Mouse (Mus musculus): ENCODE data around the gene Foxn4. TPM values are rescaled to one million over a fixed set of nuclear protein-coding genes. Genes with fewer than 3 reads are reported as not detected.

The Foxn4 gene
- polyA plus RNA-seq, 1 experiment from 2014 or later, result 12.4 TPM

DNA sequence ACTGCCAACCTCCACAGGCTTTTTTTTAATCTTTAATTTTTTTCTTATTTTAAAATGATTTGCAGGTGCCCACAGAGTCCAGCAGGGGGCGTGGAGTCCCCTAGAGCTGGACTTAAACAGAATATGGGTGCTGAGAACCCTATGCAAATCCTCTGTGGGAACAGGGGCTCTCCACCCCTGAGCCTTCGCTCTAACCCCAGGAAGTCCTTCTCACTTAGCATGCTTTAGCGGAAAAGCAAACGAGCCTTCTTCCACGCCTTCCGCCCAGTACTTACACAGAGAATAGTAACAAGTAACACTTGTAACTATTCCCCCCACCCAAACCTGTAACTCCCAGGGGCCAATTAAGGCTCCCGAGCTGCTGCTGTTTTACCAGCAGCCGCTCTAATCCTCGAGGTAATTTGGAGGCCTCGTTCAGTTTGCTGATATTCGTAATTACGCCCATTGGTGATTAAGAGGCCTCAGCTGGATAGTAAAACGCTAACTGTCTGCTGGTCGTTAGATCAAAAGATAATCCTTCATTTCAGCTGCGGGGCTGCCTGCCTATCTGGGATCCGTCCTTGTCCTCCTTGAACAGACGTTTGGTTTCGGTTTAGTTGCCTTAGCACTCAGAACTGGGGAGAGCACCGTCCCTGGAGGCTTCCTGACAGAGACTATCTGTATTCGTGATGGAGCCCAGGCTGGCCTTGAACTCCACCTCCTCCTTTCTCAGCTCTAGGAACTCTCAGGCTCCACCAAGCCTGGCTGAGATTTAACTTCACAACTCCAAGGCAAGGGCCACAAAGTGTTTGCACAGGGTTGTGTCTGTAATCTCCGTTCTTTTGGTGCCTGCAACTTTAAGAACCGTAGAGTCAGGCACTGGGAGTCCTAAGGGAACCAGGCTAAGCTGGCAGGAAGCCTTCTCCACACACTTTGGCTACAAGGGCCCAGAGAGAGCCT is 23.4 kb upstream of the Foxn4 start:
- no peak for ATAC-seq (ENCODE audit: low FRiP score, low read depth)
- Histone ChIP-seq H3K4me1 (peaks cover 54% of the 10 kb centered on the region), H3K36me3 (no peaks in the 10 kb centered on the region), H3K27me3 (peaks cover 74% of the 10 kb centered on the region), H3K9me3 (no peaks in the 10 kb centered on the region), H3K4me2 (replicated peaks) (no peak overlapping the region), H3K4me3 (no peak overlapping the region), H3K27ac (replicated peaks) (peak overlapping the region; percentile 52; the same call in 1 of the 2 replicates), H3K9ac (replicated peaks) (no peak overlapping the region)
- 22% methylated on average over 22 of the region's 22 CpGs for WGBS

DNA sequence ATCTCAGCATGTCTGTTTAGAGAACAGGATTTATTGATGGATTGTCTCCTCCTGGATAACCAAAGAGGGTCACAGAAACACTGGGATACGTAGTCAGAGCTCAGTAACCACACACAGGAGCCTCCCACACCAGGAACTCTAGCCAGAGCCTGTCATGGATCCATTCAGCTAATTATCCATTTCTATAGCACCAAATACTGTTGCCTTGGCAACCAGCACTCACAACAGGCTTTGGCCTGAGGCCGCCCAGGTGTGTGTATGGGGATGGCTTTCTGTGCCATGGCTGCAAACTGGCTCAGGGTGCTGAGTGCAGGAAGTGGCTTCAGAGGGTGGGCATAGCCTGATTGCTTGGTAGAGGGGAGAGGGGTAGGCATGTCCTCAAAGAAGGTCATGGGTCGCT is 16.4 kb upstream of the Foxn4 start:
- H3K27me3 ChIP-seq, result peaks cover 87% of the 10 kb centered on the region
- WGBS, result 56% methylated on average over 3 of the region's 3 CpGs
- ATAC-seq (ENCODE audit: low FRiP score, low read depth), result peak; percentile 41; the same call in 1 of the 2 replicates

DNA sequence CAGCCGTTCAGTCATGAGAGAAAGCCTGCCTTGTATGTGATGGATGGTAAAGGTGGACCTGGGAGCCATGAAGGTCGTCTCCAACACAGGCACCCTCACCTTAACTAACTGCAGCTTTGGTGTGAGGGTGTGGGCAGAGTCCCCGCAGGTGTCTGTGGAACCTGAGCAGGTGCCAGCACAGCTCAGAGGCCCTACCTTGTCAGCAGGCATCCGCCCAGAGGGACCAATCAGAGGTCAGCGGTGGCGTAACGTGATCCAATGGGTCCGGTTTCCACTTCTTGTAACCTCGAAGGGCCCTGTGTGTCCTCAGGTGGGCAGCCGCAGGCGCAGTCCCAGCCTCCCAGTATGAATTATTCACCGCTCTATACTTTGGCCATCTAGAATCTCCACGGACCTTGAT is 15.3 kb upstream of the Foxn4 start, which contains the start of gene Myo1h:
Myo1h (plus strand) TSS at position 293 of the 400 bp plus-strand sequence.
- no peaks in the 10 kb centered on the region for H3K36me3 ChIP-seq
- H3K4me2 ChIP-seq (replicated peaks), result no peak within 1 kb of the TSS
- peaks cover 27% of the 10 kb centered on the region for H3K4me1 ChIP-seq
- no peak within 1 kb of the TSS for H3K9ac ChIP-seq (replicated peaks)
- no peak for ATAC-seq (ENCODE audit: low FRiP score, low read depth)
- WGBS, result 56% methylated on average over 13 of the region's 13 CpGs
- no peak within 1 kb of the TSS; the same call in 1 of the 2 replicates for H3K27ac ChIP-seq (replicated peaks)
- H3K9me3 ChIP-seq, result no peaks in the 10 kb centered on the region
- no peak within 1 kb of the TSS for H3K4me3 ChIP-seq
- H3K27me3 ChIP-seq, result peaks cover 89% of the 10 kb centered on the region

More for the DNA sequence above, 16.4 kb upstream of the Foxn4 start:
- peaks cover 23% of the 10 kb centered on the region for H3K4me1 ChIP-seq
- H3K36me3 ChIP-seq, result no peaks in the 10 kb centered on the region
- no peak overlapping the region for H3K4me3 ChIP-seq
- H3K9ac ChIP-seq (replicated peaks), result no peak overlapping the region
- H3K27ac ChIP-seq (replicated peaks), result no peak overlapping the region; the same call in 1 of the 2 replicates
- H3K9me3 ChIP-seq, result no peaks in the 10 kb centered on the region
- H3K4me2 ChIP-seq (replicated peaks), result no peak overlapping the region

- Histone ChIP-seq H3K36me3 (no peaks in the 10 kb centered on the region), H3K4me2 (replicated peaks) (no peak overlapping the region), H3K9me3 (no peaks in the 10 kb centered on the region), H3K27ac (replicated peaks) (no peak overlapping the region), H3K27me3 (peaks cover 89% of the 10 kb centered on the region), H3K4me3 (no peak overlapping the region), H3K9ac (replicated peaks) (no peak overlapping the region), H3K4me1 (peaks cover 26% of the 10 kb centered on the region)
- WGBS, result 84% methylated on average over 5 of the region's 5 CpGs
- ATAC-seq (ENCODE audit: low FRiP score, low read depth), result no peak
These were observed 14.8 kb upstream of the Foxn4 start for GRCm38 (mm10) chr5:114288396-114288795.

DNA sequence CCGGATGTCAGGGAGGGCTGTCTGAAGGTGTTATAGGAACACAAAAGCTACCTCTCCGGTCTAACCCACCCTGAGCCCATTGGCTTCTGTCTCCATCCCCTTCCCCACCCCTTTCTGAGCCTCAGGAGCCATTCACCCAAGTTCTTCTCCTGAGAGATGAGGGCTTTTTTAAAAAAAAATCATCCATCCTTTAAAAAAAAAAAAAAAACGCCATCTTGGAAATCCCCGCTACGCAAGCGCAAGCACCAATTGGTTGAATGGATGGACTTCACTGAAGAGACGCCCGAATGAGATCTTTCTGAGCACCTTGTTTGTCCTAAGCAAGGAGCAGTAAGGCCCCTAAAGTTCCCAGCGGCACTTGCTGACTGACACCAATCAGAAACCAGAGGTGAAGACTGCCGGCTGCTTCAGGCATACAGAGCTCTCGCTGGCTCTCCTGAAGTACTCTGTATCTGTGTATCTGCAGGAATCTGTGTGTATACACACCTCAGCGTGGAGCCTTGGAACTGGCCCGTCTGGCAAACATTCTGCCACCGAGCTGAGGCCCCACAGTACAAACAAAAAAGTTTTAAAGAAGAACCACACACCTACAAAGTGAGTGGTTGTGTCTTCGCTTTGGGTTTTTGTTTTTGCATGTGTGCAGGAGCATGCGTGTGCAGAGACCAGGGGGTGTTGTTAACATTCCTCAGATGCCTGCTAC is 13.4 kb upstream of the Foxn4 start:
- H3K4me2 ChIP-seq (replicated peaks), result no peak overlapping the region
- WGBS, result 86% methylated on average over 16 of the region's 16 CpGs
- no peaks in the 10 kb centered on the region for H3K9me3 ChIP-seq
- H3K27me3 ChIP-seq, result peaks cover 85% of the 10 kb centered on the region
- no peaks in the 10 kb centered on the region for H3K36me3 ChIP-seq
- ATAC-seq (ENCODE audit: low FRiP score, low read depth), result no peak
- no peak overlapping the region for H3K9ac ChIP-seq (replicated peaks)
- H3K27ac ChIP-seq (replicated peaks), result no peak overlapping the region
- H3K4me3 ChIP-seq, result no peak overlapping the region
- H3K4me1 ChIP-seq, result peaks cover 21% of the 10 kb centered on the region

- no peaks in the 10 kb centered on the region for H3K9me3 ChIP-seq
- no peak overlapping the region for H3K4me3 ChIP-seq
- no peak for ATAC-seq (ENCODE audit: low FRiP score, low read depth)
- no peak overlapping the region for H3K9ac ChIP-seq (replicated peaks)
- no peaks in the 10 kb centered on the region for H3K36me3 ChIP-seq
- peaks cover 87% of the 10 kb centered on the region for H3K27me3 ChIP-seq
- no peak overlapping the region for H3K4me2 ChIP-seq (replicated peaks)
- 75% methylated on average over 4 of the region's 4 CpGs for WGBS
- H3K4me1 ChIP-seq, result peaks cover 21% of the 10 kb centered on the region
- no peak overlapping the region for H3K27ac ChIP-seq (replicated peaks)
These were observed 12.5 kb upstream of the Foxn4 start for GRCm38 (mm10) chr5:114286102-114286501.

DNA sequence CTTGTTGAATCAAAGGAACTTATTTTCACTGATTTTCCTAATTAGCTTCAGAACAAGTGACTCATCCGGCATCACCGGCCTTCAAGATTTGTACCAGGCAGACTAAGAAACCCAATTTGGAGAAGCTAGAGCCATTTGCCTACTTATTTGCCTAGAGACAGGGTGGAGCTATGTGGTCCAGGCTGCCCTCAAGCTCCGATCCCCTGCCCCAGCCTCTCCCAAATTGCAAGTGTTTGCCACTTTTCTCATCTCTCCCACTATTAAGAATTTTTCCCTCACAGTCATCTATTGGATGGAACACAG is 11.7 kb upstream of the Foxn4 start:
- no peak for ATAC-seq (ENCODE audit: low FRiP score, low read depth)
- 0 out of 2 replicates have a peak overlapping the region, but pooled peaks have one; percentile 3 for H3K27ac ChIP-seq (replicated peaks)
- H3K36me3 ChIP-seq, result no peaks in the 10 kb centered on the region
- H3K4me2 ChIP-seq (replicated peaks), result no peak overlapping the region
- peaks cover 87% of the 10 kb centered on the region for H3K27me3 ChIP-seq
- H3K9me3 ChIP-seq, result no peaks in the 10 kb centered on the region
- 74% methylated on average over 3 of the region's 3 CpGs for WGBS
- no peak overlapping the region for H3K4me3 ChIP-seq
- H3K4me1 ChIP-seq, result peaks cover 20% of the 10 kb centered on the region
- H3K9ac ChIP-seq (replicated peaks), result no peak overlapping the region

- no peaks in the 10 kb centered on the region for H3K9me3 ChIP-seq
- peaks cover 16% of the 10 kb centered on the region for H3K4me1 ChIP-seq
- no peak for ATAC-seq (ENCODE audit: low FRiP score, low read depth)
- no peak overlapping the region for H3K4me2 ChIP-seq (replicated peaks)
- peaks cover 83% of the 10 kb centered on the region for H3K27me3 ChIP-seq
- no peak overlapping the region for H3K9ac ChIP-seq (replicated peaks)
- H3K36me3 ChIP-seq, result no peaks in the 10 kb centered on the region
- 74% methylated on average over 13 of the region's 13 CpGs for WGBS
- 0 out of 2 replicates have a peak overlapping the region, but pooled peaks have one; percentile 3 for H3K27ac ChIP-seq (replicated peaks)
- H3K4me3 ChIP-seq, result no peak overlapping the region
These were observed 11.2 kb upstream of the Foxn4 start for GRCm38 (mm10) chr5:114284604-114285397.

- WGBS, result 46% methylated on average over 6 of the region's 6 CpGs
- H3K36me3 ChIP-seq, result no peaks in the 10 kb centered on the region
- H3K4me1 ChIP-seq, result peaks cover 27% of the 10 kb centered on the region
- H3K9me3 ChIP-seq, result no peaks in the 10 kb centered on the region
- no peak for ATAC-seq (ENCODE audit: low FRiP score, low read depth)
- H3K4me3 ChIP-seq, result no peak overlapping the region
- peaks cover 75% of the 10 kb centered on the region for H3K27me3 ChIP-seq
- no peak overlapping the region for H3K4me2 ChIP-seq (replicated peaks)
- H3K27ac ChIP-seq (replicated peaks), result 0 out of 2 replicates have a peak overlapping the region, but pooled peaks have one; percentile 8
- no peak overlapping the region for H3K9ac ChIP-seq (replicated peaks)
These were observed 8.7 kb upstream of the Foxn4 start for GRCm38 (mm10) chr5:114282346-114282745.

- 23% methylated on average over 12 of the region's 12 CpGs for WGBS
- H3K4me3 ChIP-seq, result no peak overlapping the region
- H3K36me3 ChIP-seq, result no peaks in the 10 kb centered on the region
- no peaks in the 10 kb centered on the region for H3K9me3 ChIP-seq
- ATAC-seq (ENCODE audit: low FRiP score, low read depth), result peak; percentile 66; the same call in 1 of the 2 replicates
- peak overlapping the region; percentile 26 for H3K4me2 ChIP-seq (replicated peaks)
- no peak overlapping the region for H3K9ac ChIP-seq (replicated peaks)
- peaks cover 81% of the 10 kb centered on the region for H3K27me3 ChIP-seq
- peaks cover 36% of the 10 kb centered on the region for H3K4me1 ChIP-seq
- H3K27ac ChIP-seq (replicated peaks), result peak overlapping the region; percentile 49; the same call in 1 of the 2 replicates
These were observed 6.0 kb upstream of the Foxn4 start for GRCm38 (mm10) chr5:114279382-114280143.

GRCm38 (mm10) chr5:114275991-114276390 is 2.4 kb upstream of the Foxn4 start:
- Histone ChIP-seq H3K9ac (replicated peaks) (no peak overlapping the region), H3K4me2 (replicated peaks) (no peak overlapping the region), H3K4me3 (no peak overlapping the region), H3K27me3 (peaks cover 85% of the 10 kb centered on the region), H3K36me3 (no peaks in the 10 kb centered on the region), H3K9me3 (no peaks in the 10 kb centered on the region), H3K27ac (replicated peaks) (no peak overlapping the region), H3K4me1 (peaks cover 57% of the 10 kb centered on the region)
- WGBS, result 15% methylated on average over 16 of the region's 16 CpGs
- ATAC-seq (ENCODE audit: low FRiP score, low read depth), result no peak
